Mouse (Mus musculus) ES-E14 (cell line): Measurements from ENCODE around the gene Lhfp. TPM values are rescaled to one million over a fixed set of nuclear protein-coding genes. Genes with fewer than 3 reads are reported as not detected.

Experiments used
- DNase-seq: peaks from one replicate; pipeline ENCODE4 v3.0.0-alpha.2; 2013; ENCODE audit warnings: low read depth, low spot score
- H3K27ac ChIP-seq: 2 replicates; pipeline ENCODE4 v1.5.1; 2012; ENCODE audit warnings: low read depth, mild to moderate bottlenecking, low read length, moderate library complexity, mixed read lengths; ENCODE audit not compliant: poor library complexity, insufficient read depth, severe bottlenecking
- H3K36me3 ChIP-seq: 2 replicates; pipeline ENCODE4 v1.6.1; 2012; ENCODE audit warnings: mild to moderate bottlenecking, low read length, moderate library complexity, mixed read lengths; ENCODE audit not compliant: control insufficient read depth, poor library complexity, insufficient read depth, severe bottlenecking
- H3K4me1 ChIP-seq, 2 experiments: fragments of 150-350 bp in 1 of 2; sonication (generic) in 1 of 2; 2 replicates each; pipeline ENCODE4 v1.6.1; 2012; ENCODE audit warnings: low read length in 2 of 2, mild to moderate bottlenecking in 1 of 2, mixed read lengths in 1 of 2; ENCODE audit not compliant: control insufficient read depth in 2 of 2, insufficient read depth in 2 of 2, poor library complexity in 1 of 2
- H3K4me3 ChIP-seq, 2 experiments: fragments of 150-350 bp in 1 of 2; sonication (generic) in 1 of 2; 2 replicates each; pipeline ENCODE4 v1.5.1; 2012; ENCODE audit warnings: low read length in 2 of 2, low read depth in 1 of 2, mild to moderate bottlenecking in 1 of 2, mixed read lengths in 1 of 2; ENCODE audit not compliant: insufficient read depth in 1 of 2, poor library complexity in 1 of 2, severe bottlenecking in 1 of 2
- H3K9ac ChIP-seq: 2 replicates; pipeline ENCODE4 v1.6.1; 2012; ENCODE audit warnings: low read depth, mild to moderate bottlenecking, low read length, mixed read lengths; ENCODE audit not compliant: poor library complexity, insufficient read depth, severe bottlenecking
- H3K9me3 ChIP-seq: fragments of 150-350 bp; sonication (generic); 2 replicates; pipeline ENCODE4 v1.6.1; 2012; ENCODE audit warnings: low read depth, mild to moderate bottlenecking, low read length; ENCODE audit not compliant: control insufficient read depth, insufficient read depth
- CHD2 ChIP-seq: IDR thresholded peaks from 2 replicates; pipeline ENCODE4 v1.6.1; 2014; ENCODE audit warnings: mild to moderate bottlenecking, low read depth, low read length, inconsistent platforms
- HCFC1 ChIP-seq: IDR thresholded peaks from 2 replicates; pipeline ENCODE4 v1.6.1; 2012; ENCODE audit warnings: low read length, inconsistent platforms, borderline replicate concordance; ENCODE audit not compliant: insufficient read depth
- MAFK ChIP-seq: IDR thresholded peaks from 2 replicates; pipeline ENCODE4 v1.6.1; 2014; ENCODE audit warnings: mild to moderate bottlenecking, low read depth, low read length, inconsistent platforms; ENCODE audit not compliant: insufficient read depth
- ZC3H11A ChIP-seq: IDR thresholded peaks from 2 replicates; pipeline ENCODE4 v1.6.1; 2012; ENCODE audit warnings: low read depth, mild to moderate bottlenecking, inconsistent platforms, low read length, borderline replicate concordance
- ZNF384 ChIP-seq: IDR thresholded peaks from 2 replicates; pipeline ENCODE4 v1.6.1; 2012; ENCODE audit warnings: low read depth, low read length, inconsistent platforms
- in situ Hi-C, 2 experiments: fragments of 600-800 bp; cut with MboI; formaldehyde crosslinking; loops; one replicate each; pipeline ENCODE4 v1.15.1; 2025; ENCODE audit warnings: low sequenced_read_pairs in 2 of 2, inconsistent platforms in 1 of 2; ENCODE audit not compliant: unreplicated experiment in 2 of 2
- total RNA-seq: library from RNA; depleted of rRNA; stranded (reverse); fragments of 300-350 nt; gene quantifications from 2 replicates; pipeline ENCODE4 v1.2.3, GENCODE M21; 2012

The Lhfp gene
- total RNA-seq, 1 experiment: 20.2 TPM

GRCm38 (mm10) chr3:53063423-53064147, 22.3 kb downstream of the Lhfp start:
- Histone ChIP-seq H3K9ac (no peak overlapping the region), H3K36me3 (no peaks in the 10 kb centered on the region), H3K9me3 (no peaks in the 10 kb centered on the region), H3K4me3 (no peak overlapping the region), H3K27ac (no peak overlapping the region), H3K4me1 (no peaks in the 10 kb centered on the region)
- no peak for TF ChIP-seq MAFK
- no peak for TF ChIP-seq ZNF384
- TF ChIP-seq CHD2: no peak
- no peak for TF ChIP-seq ZC3H11A
- TF ChIP-seq HCFC1: no peak
- no peak for DNase-seq
- in situ Hi-C loops: no loop called here

GRCm38 (mm10) chr3:53065267-53066094, 24.2 kb downstream of the Lhfp start:
- Histone ChIP-seq H3K9me3 (no peaks in the 10 kb centered on the region), H3K4me3 (no peak overlapping the region), H3K27ac (no peak overlapping the region), H3K36me3 (no peaks in the 10 kb centered on the region), H3K9ac (no peak overlapping the region), H3K4me1 (no peaks in the 10 kb centered on the region)
- no peak for TF ChIP-seq CHD2
- TF ChIP-seq ZC3H11A: no peak
- TF ChIP-seq ZNF384: no peak
- TF ChIP-seq MAFK: no peak
- no peak for TF ChIP-seq HCFC1
- in situ Hi-C loops: no loop called here
- DNase-seq: no peak

GRCm38 (mm10) chr3:53066095-53066372, 24.7 kb downstream of the Lhfp start:
- H3K36me3 ChIP-seq: no peaks in the 10 kb centered on the region
- no peak overlapping the region for H3K4me3 ChIP-seq
- no peak for DNase-seq
- TF ChIP-seq MAFK: no peak
- no peak for TF ChIP-seq ZC3H11A
- no peak for TF ChIP-seq HCFC1
- no peak for TF ChIP-seq CHD2
- no peak for TF ChIP-seq ZNF384
- no peak overlapping the region for H3K9ac ChIP-seq
- H3K4me1 ChIP-seq: no peaks in the 10 kb centered on the region
- H3K9me3 ChIP-seq: no peaks in the 10 kb centered on the region
- in situ Hi-C loops: no loop called here
- no peak overlapping the region for H3K27ac ChIP-seq

GRCm38 (mm10) chr3:53068399-53068798, 27.1 kb downstream of the Lhfp start:
- H3K27ac ChIP-seq: no peak overlapping the region
- H3K9me3 ChIP-seq: no peaks in the 10 kb centered on the region
- H3K4me3 ChIP-seq: no peak overlapping the region
- H3K36me3 ChIP-seq: no peaks in the 10 kb centered on the region
- no peaks in the 10 kb centered on the region for H3K4me1 ChIP-seq
- in situ Hi-C loops: no loop called here
- H3K9ac ChIP-seq: no peak overlapping the region
- TF ChIP-seq ZNF384 (no peak), HCFC1 (no peak), ZC3H11A (no peak), CHD2 (no peak), MAFK (no peak)
- DNase-seq: no peak
